Mouse (Mus musculus) cerebellum, adult (tissue): ENCODE measurements at regions not wholly inside any gene's neighbourhood (a gene's known extent, or its start where the extent isn't known, plus 50 kb on each side); places are given as distances from the start of the nearest gene placed in this dataset.

Experiments
- ATAC-seq: cut with Nextera tagmentation; 2 replicates; pipeline ENCODE4 v1.9.2; 2017; ENCODE audit warnings: mild to moderate bottlenecking, moderate library complexity, mixed read lengths; ENCODE audit not compliant: insufficient number of reproducible peaks, low FRiP score, low TSS enrichment

- no peak for ATAC-seq
Measured at GRCm38 (mm10) chr19:53476768-53477547, 52.0 kb upstream of the Dusp5 start.

DNA sequence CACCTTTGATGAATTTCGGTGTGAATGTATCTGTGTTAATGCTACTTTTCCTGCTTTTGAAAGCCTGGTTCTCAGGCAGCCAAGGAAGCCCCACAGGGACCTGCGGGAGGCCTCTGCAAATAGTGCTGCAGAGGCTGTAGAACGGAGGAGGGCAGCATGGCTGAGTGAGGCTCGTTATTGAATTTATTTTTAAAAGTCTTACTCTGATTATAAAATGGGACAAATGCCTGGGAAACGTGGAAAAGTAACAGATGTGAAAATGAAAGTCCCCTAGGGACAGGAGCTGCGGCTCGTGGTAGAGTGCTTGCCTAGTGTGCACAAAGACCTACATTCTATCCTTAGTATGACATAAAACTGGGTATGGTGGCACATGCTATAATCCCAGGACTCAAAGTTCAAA lies 59.7 kb upstream of the Dusp5 start:
- no peak for ATAC-seq

- no peak for ATAC-seq
Measured at GRCm38 (mm10) chr19:53464681-53465080, 64.2 kb upstream of the Dusp5 start.

- ATAC-seq, result no peak
Measured at GRCm38 (mm10) chr19:53464135-53464534, 64.8 kb upstream of the Dusp5 start.

- no peak for ATAC-seq
Measured at GRCm38 (mm10) chr19:53461025-53462015, 67.6 kb upstream of the Dusp5 start.

DNA sequence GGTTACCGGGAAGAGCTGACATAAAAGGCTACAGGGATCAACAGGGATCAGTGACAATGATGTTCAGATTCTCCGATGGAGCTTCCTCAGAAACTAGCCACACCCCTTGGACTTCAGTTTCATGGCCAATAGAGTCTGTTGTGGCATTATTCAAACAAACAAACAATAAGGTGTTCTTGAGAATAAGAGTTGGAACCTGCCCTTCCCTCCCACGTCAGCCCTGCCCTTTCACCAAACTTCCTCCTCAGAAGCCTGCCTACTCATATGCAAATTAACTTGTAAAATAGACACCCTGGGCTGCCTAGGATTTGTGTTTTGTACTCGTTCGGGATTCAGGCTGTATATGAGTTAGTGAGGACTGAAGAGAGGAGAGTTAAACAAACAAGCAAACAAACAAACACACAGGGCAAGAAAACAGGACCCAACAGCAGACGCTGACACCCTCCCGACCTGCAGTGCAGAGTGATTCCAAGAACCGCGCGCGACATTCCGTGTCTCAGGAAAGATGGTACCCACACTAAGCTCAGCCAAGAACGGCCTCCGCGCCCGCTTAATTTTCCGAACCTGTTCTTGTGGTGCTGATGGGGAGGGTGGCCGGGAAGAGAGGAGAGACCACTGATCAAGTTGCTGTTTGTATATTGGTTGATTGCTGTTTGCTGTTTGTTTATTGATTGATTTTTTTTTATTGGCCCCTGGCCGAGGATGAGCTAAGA lies 68.4 kb upstream of the Dusp5 start:
- no peak for ATAC-seq

- no peak for ATAC-seq
Measured at GRCm38 (mm10) chr19:53459407-53459788, 69.0 kb upstream of the Smndc1 start.

- ATAC-seq, result no peak
Measured at GRCm38 (mm10) chr19:53458770-53459406, 68.5 kb upstream of the Smndc1 start.

DNA sequence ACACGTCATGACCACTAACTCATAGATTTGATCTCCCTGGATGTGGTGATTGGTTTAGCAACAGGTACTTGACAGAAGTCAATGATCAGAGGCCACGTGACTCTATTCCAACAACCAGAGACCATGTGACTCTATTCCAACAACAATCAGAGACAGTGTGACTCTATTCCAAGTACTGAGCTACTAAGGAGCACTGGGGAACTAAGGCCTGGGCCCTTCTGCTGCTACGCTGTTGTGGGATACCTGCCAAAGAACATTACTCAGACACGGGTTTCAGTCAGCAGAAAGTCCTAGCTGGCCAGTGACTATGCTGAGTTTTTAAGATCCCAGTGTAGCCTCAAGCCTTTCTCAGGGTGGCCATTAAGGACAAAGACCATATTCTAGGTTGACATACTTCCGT lies 66.3 kb upstream of the Smndc1 start:
- no peak for ATAC-seq

GRCm38 (mm10) chr19:53454571-53454970 lies 64.2 kb upstream of the Smndc1 start:
- ATAC-seq, result peak; percentile 50

GRCm38 (mm10) chr19:53454059-53454458 lies 63.7 kb upstream of the Smndc1 start:
- ATAC-seq, result peak; percentile 63; the same call in 1 of the 2 replicates

DNA sequence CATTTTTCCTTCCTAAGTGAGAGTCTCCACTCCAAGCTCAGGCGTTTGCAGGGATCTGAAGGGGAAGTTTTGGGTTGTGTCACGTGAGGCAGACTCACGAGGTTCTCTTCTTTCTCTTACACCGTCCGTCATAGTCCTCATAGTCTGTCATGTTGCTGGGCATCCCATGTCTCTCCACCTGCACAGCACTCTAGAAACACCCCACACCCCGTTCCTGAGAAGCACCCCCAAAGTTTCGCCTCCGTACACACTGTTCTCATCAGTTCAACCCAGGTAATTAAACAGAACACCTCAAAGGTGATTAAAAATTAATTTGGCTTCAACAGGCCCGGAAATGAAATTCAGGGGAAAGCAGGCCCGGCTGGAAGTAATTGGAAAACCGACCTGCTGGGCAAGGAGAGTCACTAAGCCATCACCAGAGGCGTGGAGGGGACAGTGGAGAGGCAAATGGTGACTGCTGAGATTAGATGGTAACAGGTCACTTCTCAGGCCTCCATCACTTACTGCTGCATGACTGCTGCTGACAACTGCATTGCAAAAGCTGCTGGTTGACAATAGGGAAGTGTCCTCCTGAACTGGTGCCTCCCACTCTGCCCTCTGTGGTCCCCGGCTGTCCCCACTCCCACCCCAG lies 63.1 kb upstream of the Smndc1 start:
- ATAC-seq, result no peak

DNA sequence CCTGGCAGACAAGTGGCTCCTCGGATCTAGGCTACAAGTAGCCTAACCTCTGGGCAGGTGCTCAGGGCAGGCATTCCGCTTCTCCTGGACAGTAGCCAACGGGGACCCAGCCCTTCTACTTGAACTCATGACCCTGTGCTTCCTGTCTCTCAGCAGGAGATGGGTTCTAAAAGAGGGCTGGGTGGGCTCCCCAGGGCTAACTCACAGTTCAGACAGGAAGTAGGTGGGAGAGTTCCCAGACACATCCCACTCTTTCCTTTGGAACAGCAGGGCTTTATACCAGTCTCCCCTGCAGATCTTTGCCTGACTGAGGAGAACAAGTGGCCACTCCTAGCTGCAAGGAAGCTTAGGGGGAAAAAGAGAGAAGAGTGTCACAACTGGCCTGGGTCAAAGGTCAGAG lies 62.0 kb upstream of the Smndc1 start:
- ATAC-seq, result no peak

GRCm38 (mm10) chr19:53451388-53451922 lies 61.1 kb upstream of the Smndc1 start:
- ATAC-seq, result no peak

GRCm38 (mm10) chr19:53450624-53451387 lies 60.4 kb upstream of the Smndc1 start:
- no peak for ATAC-seq

GRCm38 (mm10) chr19:53449137-53449783 lies 58.9 kb upstream of the Smndc1 start:
- ATAC-seq, result no peak

DNA sequence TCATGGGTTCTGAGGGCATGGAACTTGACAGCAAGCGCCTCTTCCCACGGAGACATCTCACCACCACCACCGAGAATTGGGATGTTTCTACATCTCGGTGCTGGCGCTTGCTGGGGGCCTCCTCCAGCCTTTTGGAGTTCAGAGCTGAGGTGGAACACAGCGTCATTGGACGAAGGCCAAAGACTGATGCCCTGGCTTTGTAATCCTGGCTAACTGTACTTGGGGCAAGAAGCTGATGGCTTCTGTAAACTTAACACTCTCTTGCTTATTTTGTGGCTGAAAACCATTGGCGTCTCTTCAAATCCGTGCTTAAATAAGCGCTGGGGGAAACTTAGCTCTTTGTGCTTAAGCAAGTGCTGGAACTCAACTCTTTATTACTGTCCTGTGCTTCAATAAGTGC lies 57.8 kb upstream of the Smndc1 start:
- no peak for ATAC-seq

DNA sequence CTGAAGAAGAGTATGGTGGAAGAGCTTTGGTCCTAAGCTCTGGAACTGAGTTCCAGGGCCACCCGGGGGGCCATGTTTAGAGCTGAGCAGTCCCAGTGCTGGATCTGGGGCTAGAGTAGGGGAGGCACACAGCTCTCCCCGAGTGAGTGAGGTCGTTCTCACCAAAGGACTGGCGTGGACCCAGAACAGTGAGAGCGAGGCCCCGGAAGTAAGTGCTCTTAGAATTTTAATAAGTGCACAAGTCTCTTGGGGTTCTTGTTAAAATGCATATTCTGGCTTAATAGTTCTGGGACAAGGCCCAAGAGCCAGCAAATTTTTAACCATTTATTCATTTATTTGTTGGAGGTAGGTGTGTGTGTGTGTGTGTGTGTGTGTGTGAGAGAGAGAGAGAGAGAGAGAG lies 57.4 kb upstream of the Smndc1 start:
- ATAC-seq, result no peak
